Mouse (Mus musculus) liver, adult 2 months (tissue): ENCODE results near the gene Cep164.

Experiments
- CTCF ChIP-seq: fragments of 200-500 bp; IDR thresholded peaks from 2 replicates; pipeline ENCODE4 v1.5.1; 2011; ENCODE audit warnings: low read depth, low read length, control low read depth
- POLR2A ChIP-seq: fragments of 200-500 bp; IDR thresholded peaks from 2 replicates; pipeline ENCODE4 v1.6.1; 2011; ENCODE audit warnings: low read length, control low read depth; ENCODE audit not compliant: insufficient read depth; ENCODE audit errors: extremely low read depth

- TF ChIP-seq CTCF (no peak), POLR2A (no peak)
Observed at GRCm38 (mm10) chr9:45806847-45807246, 21.6 kb downstream of the Cep164 start.
